Mouse (Mus musculus) G1E-ER4 (cell line): ENCODE data around the gene Txnrd2. TPM values are rescaled to one million over a fixed set of nuclear protein-coding genes. Genes with fewer than 3 reads are reported as not detected.

Experiments used
- GATA1 ChIP-seq: IDR thresholded peaks from one replicate; pipeline ENCODE4 v1.8.0; 2012; ENCODE audit warnings: low read length, inconsistent platforms
- polyA plus RNA-seq: library from polyadenylated mRNA; stranded (reverse); fragments of >175 nt; gene quantifications from 2 replicates; pipeline ENCODE4 v1.2.3, GENCODE M21; 2012

Gene Txnrd2
- polyA plus RNA-seq, 1 experiment = 13.1 TPM

DNA sequence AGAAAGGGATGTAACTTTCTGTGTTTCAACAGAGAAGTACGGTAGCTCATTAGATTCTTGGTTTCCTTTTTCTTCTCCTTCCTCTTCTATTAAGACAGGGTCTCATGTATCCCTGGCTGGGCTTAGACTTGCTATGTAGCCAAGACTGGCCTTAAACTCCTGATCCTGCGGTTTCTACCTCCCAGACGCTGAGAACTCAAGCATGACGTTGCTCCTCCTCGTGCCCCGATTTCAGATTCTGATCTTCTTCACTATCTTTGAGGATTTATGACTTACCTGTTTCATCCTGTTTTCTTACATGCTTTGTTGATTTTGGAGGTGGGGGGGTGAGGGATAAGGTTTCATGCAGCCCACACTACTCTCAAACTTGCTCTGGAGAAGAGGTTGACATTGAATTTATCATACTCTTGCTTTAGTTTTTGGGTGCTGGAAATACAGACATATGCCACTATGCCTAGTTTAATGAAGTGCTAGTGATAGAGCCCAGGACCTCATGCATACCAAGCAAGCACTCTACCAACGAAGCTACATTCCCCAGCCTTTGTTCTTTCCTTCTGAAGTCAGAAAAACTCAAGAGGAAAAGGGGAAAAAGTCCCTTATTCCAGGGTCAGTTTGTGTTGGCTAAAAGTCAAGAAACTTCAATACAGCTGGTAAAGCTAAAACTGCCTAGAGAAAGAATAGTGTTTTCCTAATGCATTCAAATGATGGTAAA is 2.8 kb upstream of the Txnrd2 start:
- no peak for TF ChIP-seq GATA1

DNA sequence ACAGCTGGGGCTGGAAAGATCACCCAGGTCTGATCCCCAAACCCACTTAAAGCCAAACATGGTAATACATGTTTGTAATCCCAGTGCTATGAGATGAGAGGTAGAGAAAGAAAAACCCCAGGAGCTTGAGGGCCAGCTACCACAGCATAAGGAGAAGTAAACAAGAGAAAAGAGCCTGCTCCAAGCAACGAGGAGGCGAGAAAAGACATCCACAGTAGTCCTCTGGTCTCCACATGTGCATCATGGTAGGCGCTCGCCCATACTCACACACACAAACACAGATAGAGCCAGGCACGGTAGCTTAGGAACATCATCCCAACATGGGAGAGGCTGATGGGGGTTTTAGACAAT is 2.3 kb upstream of the Txnrd2 start:
- TF ChIP-seq GATA1 = no peak

DNA sequence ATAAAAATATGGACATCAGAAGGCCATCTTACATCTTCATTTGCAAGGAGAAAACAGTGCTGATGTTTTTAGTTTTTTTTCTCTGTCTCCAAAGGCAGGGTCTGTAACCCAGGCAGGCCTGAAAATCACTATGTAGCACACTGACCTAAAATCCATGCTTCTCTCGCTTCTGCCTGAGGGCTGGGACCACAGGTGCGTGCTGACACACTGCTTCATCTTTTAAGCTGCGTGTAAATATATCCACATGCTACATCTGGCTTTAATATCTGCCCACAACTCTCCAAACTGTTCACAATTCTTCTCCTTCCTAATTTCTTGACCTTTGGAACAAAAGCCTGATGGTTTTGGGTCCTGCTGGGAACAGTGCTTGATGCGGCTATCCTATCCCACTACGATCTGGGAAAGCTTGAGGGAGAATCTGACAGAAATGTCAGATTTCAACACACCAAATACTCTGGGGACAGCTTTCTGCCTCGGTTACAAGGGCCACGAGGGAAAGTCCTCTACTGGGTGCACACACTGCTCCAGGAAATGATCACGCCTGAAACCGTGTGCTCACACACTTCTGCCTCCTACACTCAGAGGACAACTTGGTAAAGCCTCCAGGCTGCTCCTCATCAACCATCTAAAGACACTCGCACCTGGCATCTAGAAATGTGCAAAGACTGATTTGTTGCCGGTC is 1.7 kb upstream of the Txnrd2 start:
- TF ChIP-seq GATA1 = no peak

DNA sequence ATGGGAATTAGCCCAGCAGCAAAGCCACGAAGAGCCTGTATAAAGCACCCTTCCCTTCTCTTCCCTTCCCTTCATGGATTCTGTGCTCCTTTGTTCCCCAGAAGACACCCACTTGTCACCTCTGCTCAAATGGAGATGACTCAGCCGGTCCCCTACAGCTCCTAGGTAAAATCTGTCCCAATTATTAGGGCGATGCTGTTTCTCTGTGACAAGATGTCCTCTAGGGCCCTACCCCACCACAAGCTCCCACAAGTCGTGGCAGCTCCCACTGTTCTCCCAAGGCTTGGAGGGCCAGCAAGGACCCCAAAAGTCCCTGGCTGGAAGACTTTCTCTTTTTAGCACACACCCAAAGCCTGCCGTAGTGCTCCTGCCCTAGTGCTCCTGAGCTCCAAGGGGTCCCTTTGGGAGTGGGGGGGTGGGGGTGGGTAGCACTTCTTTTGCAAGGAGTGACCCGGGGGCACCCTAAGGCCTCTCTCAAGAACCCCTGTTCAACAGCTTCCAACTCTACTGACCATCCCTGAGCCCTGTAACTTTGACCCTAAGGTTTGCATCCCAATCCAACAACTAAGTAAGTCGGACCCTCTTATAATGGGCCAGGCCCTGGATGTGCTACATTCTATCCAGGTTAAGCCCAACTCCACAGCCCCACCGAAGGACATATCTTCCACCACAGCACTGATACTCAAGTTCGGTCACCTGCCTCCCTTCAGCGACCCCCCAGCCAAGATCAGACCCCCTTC is 539 bp upstream of the Txnrd2 start:
- no peak for TF ChIP-seq GATA1

DNA sequence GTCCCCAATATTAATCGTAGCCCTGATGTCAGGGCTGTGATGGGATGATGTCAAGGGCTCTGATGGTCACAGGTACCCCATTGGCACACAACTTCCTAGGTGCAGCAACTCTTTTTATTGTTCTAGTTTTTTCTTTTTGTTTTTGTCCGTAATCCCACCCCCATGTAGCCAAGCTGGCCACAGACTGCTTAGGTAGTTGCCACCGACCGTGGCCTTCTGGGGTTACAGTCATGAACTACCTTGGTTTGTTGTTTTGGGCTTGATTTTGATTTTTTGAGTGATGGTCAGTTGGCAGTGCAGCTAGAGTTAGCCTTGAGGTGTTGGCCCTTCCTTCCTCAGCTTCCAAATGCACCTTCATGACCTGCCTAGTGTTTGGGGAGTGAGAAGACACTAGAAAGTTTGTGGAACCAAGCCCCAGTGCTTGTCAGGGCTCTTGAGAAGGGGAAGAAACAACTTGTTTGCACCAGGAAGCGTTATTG is 657 bp downstream of the Txnrd2 start, which contains the start of gene Comt:
Gene Comt, minus strand, starts transcription at position 51 of the 479 bp plus-strand sequence.
- no peak for TF ChIP-seq GATA1

- no peak for TF ChIP-seq GATA1
Observed at GRCm38 (mm10) chr16:18428011-18428515, 1.9 kb downstream of the Txnrd2 start.

DNA sequence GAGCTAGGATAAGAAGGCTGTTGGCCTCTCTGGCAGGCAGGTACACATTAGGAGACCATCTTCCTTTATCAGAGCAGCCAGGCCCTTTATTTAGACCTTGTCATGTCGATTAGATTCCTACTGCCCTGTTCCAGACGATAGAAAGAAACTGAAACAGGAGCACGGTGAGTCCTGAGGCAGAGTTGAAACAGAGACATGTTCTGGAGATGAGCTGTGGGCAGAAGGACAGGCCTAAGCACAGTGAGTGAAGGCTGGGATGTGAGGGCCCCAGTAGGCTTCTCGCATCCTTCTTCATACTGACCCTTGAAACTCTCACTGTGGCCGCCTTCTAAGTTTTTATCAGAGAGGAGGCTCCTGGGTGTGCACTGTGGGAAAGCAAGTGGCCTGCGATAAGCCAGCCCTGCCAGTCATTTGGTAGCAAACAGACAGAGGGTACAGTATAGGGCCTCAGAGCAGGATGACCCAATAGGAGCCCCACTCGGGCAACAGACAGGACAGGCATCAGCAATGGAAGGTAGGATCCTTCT is 2.4 kb downstream of the Txnrd2 start:
- peak; percentile 77 for TF ChIP-seq GATA1

DNA sequence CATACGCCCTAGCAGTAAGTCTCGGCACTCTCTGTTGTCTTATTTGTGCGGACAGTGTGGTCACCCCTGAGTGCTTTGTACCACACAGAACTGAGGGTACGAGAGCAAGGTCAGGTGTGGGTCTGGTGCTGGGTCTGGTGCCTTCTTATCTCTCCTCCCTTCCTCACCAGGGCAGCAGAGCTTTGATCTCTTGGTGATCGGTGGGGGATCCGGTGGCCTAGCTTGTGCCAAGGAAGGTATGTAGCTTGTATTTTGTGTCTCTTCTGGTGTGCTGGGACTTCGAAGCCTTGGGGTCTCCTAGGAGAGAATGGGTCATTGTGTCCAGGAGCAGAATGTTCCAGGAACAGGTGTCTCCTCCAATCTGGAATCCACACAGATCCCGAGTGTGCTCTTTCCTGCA is 3.5 kb downstream of the Txnrd2 start:
- no peak for TF ChIP-seq GATA1

GRCm38 (mm10) chr16:18430641-18431212 is 4.5 kb downstream of the Txnrd2 start:
- no peak for TF ChIP-seq GATA1

- no peak for TF ChIP-seq GATA1
Observed at GRCm38 (mm10) chr16:18433341-18433920, 7.2 kb downstream of the Txnrd2 start.

- no peak for TF ChIP-seq GATA1
Observed at GRCm38 (mm10) chr16:18436128-18436527, 9.9 kb downstream of the Txnrd2 start.

- no peak for TF ChIP-seq GATA1
Observed at GRCm38 (mm10) chr16:18443385-18443841, 17.2 kb downstream of the Txnrd2 start.

DNA sequence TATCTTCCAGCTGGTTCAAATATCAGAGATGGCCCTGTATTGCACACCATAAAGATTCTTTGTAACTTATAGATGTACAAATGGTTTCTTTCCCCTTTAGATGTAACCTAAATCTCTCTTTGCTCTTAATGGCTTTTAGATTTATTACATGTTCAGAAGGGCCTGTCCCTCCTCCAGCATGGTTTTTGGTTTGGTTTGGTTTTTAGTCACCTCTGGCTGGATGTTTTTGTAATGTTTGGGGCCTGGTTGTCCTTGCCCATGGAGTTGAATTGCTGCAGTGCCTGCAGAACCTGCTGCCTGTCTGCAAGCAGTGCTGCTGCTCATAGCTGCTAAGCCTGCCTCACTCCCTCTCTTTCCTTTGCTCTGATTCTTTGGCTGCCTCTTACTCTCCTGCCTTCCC is 21.1 kb downstream of the Txnrd2 start:
- no peak for TF ChIP-seq GATA1

GRCm38 (mm10) chr16:18448104-18448503 is 21.9 kb downstream of the Txnrd2 start:
- no peak for TF ChIP-seq GATA1

GRCm38 (mm10) chr16:18449005-18449404 is 22.8 kb downstream of the Txnrd2 start:
- TF ChIP-seq GATA1 = no peak
